Mouse (Mus musculus) cerebellum, postnatal 14 days (tissue): ENCODE data around the gene Zfp354b.

Experiments used
- DNase-seq, 2 experiments: peaks; one replicate each; pipeline ENCODE4 v3.0.0; 2021; ENCODE audit warnings: mixed read lengths in 2 of 2

Gene Zfp354b

GRCm38 (mm10) chr11:50931451-50931866 lies at the start of gene Zfp354b:
Zfp354b (minus strand) TSS chr11:50931633.
- peak; percentile 89 to 91 for DNase-seq

- peak; percentile 2 to 9 for DNase-seq
These were observed 45.8 kb upstream of the Zfp354b start for GRCm38 (mm10) chr11:50977216-50977615.

- no peak for DNase-seq
These were observed 34.8 kb upstream of the Zfp354b start, which contains the start of gene Olfr1378 for GRCm38 (mm10) chr11:50966230-50966629. Olfr1378 (plus strand) TSS chr11:50966530.

- no peak for DNase-seq
These were observed 33.5 kb upstream of the Zfp354b start for GRCm38 (mm10) chr11:50964886-50965285.

- no peak for DNase-seq
These were observed 22.2 kb upstream of the Zfp354b start, which contains the start of gene Prop1 for GRCm38 (mm10) chr11:50953665-50954064. Prop1 (minus strand) TSS chr11:50953765.

GRCm38 (mm10) chr11:50952290-50952689 lies 20.9 kb upstream of the Zfp354b start:
- DNase-seq: no peak

- DNase-seq: no peak
These were observed 12.1 kb upstream of the Zfp354b start, which contains the start of gene 4933414I15Rik for GRCm38 (mm10) chr11:50943506-50943905. 4933414I15Rik (minus strand) TSS chr11:50943765.

- DNase-seq: peak; percentile 30 to 52
These were observed 11.0 kb upstream of the Zfp354b start for GRCm38 (mm10) chr11:50942386-50942785.

GRCm38 (mm10) chr11:50939621-50940366 lies 8.4 kb upstream of the Zfp354b start:
- DNase-seq: peak; percentile 65 to 70

- DNase-seq: no peak
These were observed 7.0 kb upstream of the Zfp354b start for GRCm38 (mm10) chr11:50938435-50938834.

GRCm38 (mm10) chr11:50932040-50932439 lies 607 bp upstream of the Zfp354b start:
- DNase-seq: no peak

- DNase-seq: no peak
These were observed 412 bp downstream of the Zfp354b start for GRCm38 (mm10) chr11:50931021-50931420.

- DNase-seq: peak in 1 of 2 experiments; percentile 18
These were observed 891 bp downstream of the Zfp354b start for GRCm38 (mm10) chr11:50930469-50931014.

- DNase-seq: peak; percentile 95 to 96
These were observed 15.6 kb downstream of the Zfp354b start, which contains the start of gene Zfp2 for GRCm38 (mm10) chr11:50915671-50916320. Zfp2 (minus strand) TSS chr11:50916165.

- DNase-seq: no peak
These were observed 17.0 kb downstream of the Zfp354b start for GRCm38 (mm10) chr11:50914461-50914860.

- DNase-seq: no peak
These were observed 18.1 kb downstream of the Zfp354b start for GRCm38 (mm10) chr11:50913301-50913700.

GRCm38 (mm10) chr11:50908136-50908535 lies 23.3 kb downstream of the Zfp354b start:
- DNase-seq: no peak

GRCm38 (mm10) chr11:50897359-50897758 lies 34.1 kb downstream of the Zfp354b start:
- no peak for DNase-seq

- DNase-seq: no peak
These were observed 39.0 kb downstream of the Zfp354b start for GRCm38 (mm10) chr11:50892441-50892840.

- peak; percentile 91 to 96 for DNase-seq
These were observed 43.9 kb downstream of the Zfp354b start, which contains the start of gene Zfp454 for GRCm38 (mm10) chr11:50887390-50888128. Zfp454 (minus strand) TSS chr11:50887651.

GRCm38 (mm10) chr11:50886933-50887293 lies 44.5 kb downstream of the Zfp354b start:
- peak in 1 of 2 experiments; percentile 33 for DNase-seq

- peak; percentile 34 to 50 for DNase-seq
These were observed 45.1 kb downstream of the Zfp354b start for GRCm38 (mm10) chr11:50886231-50886932.
